Mouse (Mus musculus) ES-Bruce4 (cell line): Measurements from ENCODE around the gene Olfml1. TPM values are rescaled to one million over a fixed set of nuclear protein-coding genes. Genes with fewer than 3 reads are reported as not detected.

Experiments used
- H3K27ac ChIP-seq: 2 replicates; pipeline ENCODE4 v1.5.1; 2012; ENCODE audit warnings: low read length, inconsistent platforms; ENCODE audit not compliant: insufficient read depth
- H3K27me3 ChIP-seq: 2 replicates; pipeline ENCODE4 v1.6.1; 2012; ENCODE audit warnings: mild to moderate bottlenecking, low read length, inconsistent platforms; ENCODE audit not compliant: control insufficient read depth, poor library complexity, insufficient read depth, severe bottlenecking
- H3K36me3 ChIP-seq: 2 replicates; pipeline ENCODE4 v1.6.1; 2012; ENCODE audit warnings: inconsistent platforms, mild to moderate bottlenecking, low read length, moderate library complexity; ENCODE audit not compliant: control insufficient read depth, poor library complexity, insufficient read depth, severe bottlenecking
- H3K4me1 ChIP-seq: one replicate; pipeline ENCODE4 v1.8.1; 2011; ENCODE audit warnings: low read length; ENCODE audit not compliant: control insufficient read depth, insufficient read depth
- H3K4me3 ChIP-seq: 2 replicates; pipeline ENCODE4 v1.5.1; 2011; ENCODE audit warnings: low read depth, mild to moderate bottlenecking, low read length
- H3K9ac ChIP-seq: 2 replicates; pipeline ENCODE4 v1.6.1; 2012; ENCODE audit warnings: low read depth, mild to moderate bottlenecking, inconsistent platforms; ENCODE audit not compliant: poor library complexity, severe bottlenecking
- H3K9me3 ChIP-seq: replicated peaks from 2 replicates; pipeline ENCODE4 v1.6.1; 2012; ENCODE audit warnings: mild to moderate bottlenecking, low read length, inconsistent platforms; ENCODE audit not compliant: control insufficient read depth, poor library complexity, insufficient read depth, severe bottlenecking
- CTCF ChIP-seq: IDR thresholded peaks from one replicate; pipeline ENCODE4 v1.8.1; 2011; ENCODE audit warnings: low read depth, low read length
- EP300 ChIP-seq: IDR thresholded peaks from 2 replicates; pipeline ENCODE4 v1.6.1; 2011; ENCODE audit warnings: low read depth, low read length; ENCODE audit not compliant: insufficient read depth
- POLR2A ChIP-seq: IDR thresholded peaks from one replicate; pipeline ENCODE4 v1.8.1; 2011; ENCODE audit warnings: low read length; ENCODE audit not compliant: insufficient read depth
- polyA plus RNA-seq: library from polyadenylated mRNA; stranded (reverse); fragments of >200 nt; gene quantifications from 2 replicates; pipeline ENCODE4 v1.2.4, GENCODE M21; 2011; ENCODE audit warnings: low read depth; ENCODE audit not compliant: missing spikeins, insufficient read depth, insufficient read length

Gene Olfml1
- polyA plus RNA-seq, result 1.5 and 3.0 TPM in 2 replicates

GRCm38 (mm10) chr7:107567261-107567671 lies at the start of gene Olfml1:
Olfml1 (plus strand) TSS chr7:107567446.
- TF ChIP-seq POLR2A (no peak), EP300 (no peak), CTCF (no peak)
- Histone ChIP-seq H3K36me3 (no peaks in the 10 kb centered on the region), H3K9ac (no peak within 1 kb of the TSS), H3K27me3 (no peaks in the 10 kb centered on the region; the same call in 1 of the 2 replicates), H3K4me3 (peak within 1 kb of the TSS; percentile 32; the same call in 1 of the 2 replicates), H3K9me3 (peaks cover 9% of the 10 kb centered on the region), H3K4me1 (no peaks in the 10 kb centered on the region), H3K27ac (no peak within 1 kb of the TSS)

- Histone ChIP-seq H3K4me1 (no peaks in the 10 kb centered on the region), H3K9me3 (no peaks in the 10 kb centered on the region)
- TF ChIP-seq POLR2A (no peak), EP300 (no peak), CTCF (no peak)
Observed at GRCm38 (mm10) chr7:107519256-107520025, 47.8 kb upstream of the Olfml1 start.

GRCm38 (mm10) chr7:107521411-107521810 lies 45.8 kb upstream of the Olfml1 start:
- Histone ChIP-seq H3K27me3 (no peaks in the 10 kb centered on the region), H3K4me1 (no peaks in the 10 kb centered on the region), H3K4me3 (no peak overlapping the region), H3K9me3 (no peaks in the 10 kb centered on the region), H3K9ac (no peak overlapping the region), H3K36me3 (no peaks in the 10 kb centered on the region), H3K27ac (no peak overlapping the region)
- TF ChIP-seq EP300 (no peak), POLR2A (no peak), CTCF (no peak)

More at GRCm38 (mm10) chr7:107519256-107520025, 47.8 kb upstream of the Olfml1 start:
- no peaks in the 10 kb centered on the region for H3K27me3 ChIP-seq
- no peak overlapping the region for H3K4me3 ChIP-seq
- H3K9ac ChIP-seq, result no peak overlapping the region
- no peaks in the 10 kb centered on the region for H3K36me3 ChIP-seq
- H3K27ac ChIP-seq, result no peak overlapping the region

GRCm38 (mm10) chr7:107526299-107526698 lies 40.9 kb upstream of the Olfml1 start:
- no peak overlapping the region for H3K27ac ChIP-seq
- TF ChIP-seq EP300, result no peak
- peak; percentile 59 for TF ChIP-seq CTCF
- H3K4me1 ChIP-seq, result no peaks in the 10 kb centered on the region
- H3K9ac ChIP-seq, result no peak overlapping the region
- no peaks in the 10 kb centered on the region for H3K9me3 ChIP-seq
- H3K27me3 ChIP-seq, result no peaks in the 10 kb centered on the region
- H3K4me3 ChIP-seq, result no peak overlapping the region
- H3K36me3 ChIP-seq, result no peaks in the 10 kb centered on the region

GRCm38 (mm10) chr7:107528169-107528772 lies 39.0 kb upstream of the Olfml1 start:
- Histone ChIP-seq H3K36me3 (no peaks in the 10 kb centered on the region), H3K27ac (no peak overlapping the region), H3K9ac (no peak overlapping the region), H3K9me3 (no peaks in the 10 kb centered on the region), H3K4me3 (no peak overlapping the region), H3K27me3 (no peaks in the 10 kb centered on the region), H3K4me1 (no peaks in the 10 kb centered on the region)
- TF ChIP-seq CTCF, result no peak
- no peak for TF ChIP-seq EP300
- no peak for TF ChIP-seq POLR2A

- H3K36me3 ChIP-seq, result no peaks in the 10 kb centered on the region
- no peak overlapping the region for H3K4me3 ChIP-seq
- no peak for TF ChIP-seq CTCF
- no peak for TF ChIP-seq EP300
- TF ChIP-seq POLR2A, result no peak
- H3K4me1 ChIP-seq, result no peaks in the 10 kb centered on the region
- H3K27ac ChIP-seq, result no peak overlapping the region
- H3K9me3 ChIP-seq, result no peaks in the 10 kb centered on the region
- no peaks in the 10 kb centered on the region for H3K27me3 ChIP-seq
- H3K9ac ChIP-seq, result no peak overlapping the region
Observed at GRCm38 (mm10) chr7:107529364-107529763, 37.9 kb upstream of the Olfml1 start.
